Mouse (Mus musculus) liver, adult 2 months (tissue): Measurements from ENCODE around the gene Scaf4.

ENCODE experiments used
- CTCF ChIP-seq: fragments of 200-500 bp; IDR thresholded peaks from 2 replicates; pipeline ENCODE4 v1.5.1; 2011; ENCODE audit warnings: low read depth, low read length, control low read depth
- POLR2A ChIP-seq: fragments of 200-500 bp; IDR thresholded peaks from 2 replicates; pipeline ENCODE4 v1.6.1; 2011; ENCODE audit warnings: low read length, control low read depth; ENCODE audit not compliant: insufficient read depth; ENCODE audit errors: extremely low read depth

- TF ChIP-seq POLR2A (no peak), CTCF (no peak)
Observed at GRCm38 (mm10) chr16:90275521-90275920, 8.8 kb downstream of the Scaf4 start.
